Mouse (Mus musculus): ENCODE data around the gene Ripply3.
A peak's percentile ranks its signal among the peaks of the same experiment; 100 is the strongest.
"Not testable (repeated sequence)": the region's sequence is repeated elsewhere in the genome, so short reads cannot be mapped to it uniquely, and the experiment has no call there.

Gene Ripply3

GRCm38 (mm10) chr16:94314626-94315025 lies 13.6 kb upstream of the Ripply3 start:
- DNase-seq (ENCODE audit: low read depth, low spot score): no peak

- DNase-seq (ENCODE audit: low read depth, low spot score): no peak
Observed at GRCm38 (mm10) chr16:94315215-94315614, 13.0 kb upstream of the Ripply3 start.

- DNase-seq (ENCODE audit: low read depth, low spot score): no peak
Observed at GRCm38 (mm10) chr16:94317752-94318151, 10.5 kb upstream of the Ripply3 start.

- DNase-seq (ENCODE audit: low read depth, low spot score): no peak
Observed at GRCm38 (mm10) chr16:94320223-94320622, 8.0 kb upstream of the Ripply3 start.

- DNase-seq (ENCODE audit: low read depth, low spot score): no peak
Observed at GRCm38 (mm10) chr16:94323681-94324080, 4.5 kb upstream of the Ripply3 start.

GRCm38 (mm10) chr16:94326008-94326407 lies 2.2 kb upstream of the Ripply3 start:
- no peak for DNase-seq (ENCODE audit: low read depth, low spot score)

GRCm38 (mm10) chr16:94328881-94329867 lies 954 bp downstream of the Ripply3 start:
- peak; percentile 29 for DNase-seq (ENCODE audit: low read depth, low spot score)

GRCm38 (mm10) chr16:94330429-94330828 lies 2.2 kb downstream of the Ripply3 start:
- no peak for DNase-seq (ENCODE audit: low read depth, low spot score)

GRCm38 (mm10) chr16:94331233-94331885 lies 3.1 kb downstream of the Ripply3 start:
- DNase-seq (ENCODE audit: low read depth, low spot score): no peak

- DNase-seq (ENCODE audit: low read depth, low spot score): peak; percentile 52
Observed at GRCm38 (mm10) chr16:94331886-94332252, 3.6 kb downstream of the Ripply3 start.

- no peak for DNase-seq (ENCODE audit: low read depth, low spot score)
Observed at GRCm38 (mm10) chr16:94335656-94336055, 7.4 kb downstream of the Ripply3 start.

- DNase-seq (ENCODE audit: low read depth, low spot score): not testable (repeated sequence)
Observed at GRCm38 (mm10) chr16:94339164-94340160, 11.2 kb downstream of the Ripply3 start.

GRCm38 (mm10) chr16:94345733-94346132 lies 17.5 kb downstream of the Ripply3 start:
- no peak for DNase-seq (ENCODE audit: low read depth, low spot score)

- DNase-seq (ENCODE audit: low read depth, low spot score): no peak
Observed at GRCm38 (mm10) chr16:94347080-94347731, 19.0 kb downstream of the Ripply3 start.

- DNase-seq (ENCODE audit: low read depth, low spot score): no peak
Observed at GRCm38 (mm10) chr16:94348779-94349178, 20.6 kb downstream of the Ripply3 start.

GRCm38 (mm10) chr16:94349588-94350286 lies 21.5 kb downstream of the Ripply3 start:
- no peak for DNase-seq (ENCODE audit: low read depth, low spot score)

GRCm38 (mm10) chr16:94350287-94350677 lies 22.1 kb downstream of the Ripply3 start:
- DNase-seq (ENCODE audit: low read depth, low spot score): no peak

- DNase-seq (ENCODE audit: low read depth, low spot score): peak; percentile 34
Observed at GRCm38 (mm10) chr16:94354450-94354849, 26.2 kb downstream of the Ripply3 start.

- no peak for DNase-seq (ENCODE audit: low read depth, low spot score)
Observed at GRCm38 (mm10) chr16:94356046-94356445, 27.8 kb downstream of the Ripply3 start.

GRCm38 (mm10) chr16:94356776-94357494 lies 28.7 kb downstream of the Ripply3 start:
- DNase-seq (ENCODE audit: low read depth, low spot score): no peak
